Mouse (Mus musculus) heart, embryonic 11.5 days (tissue): Measurements from ENCODE around the gene Gm47985. TPM values are rescaled to one million over a fixed set of nuclear protein-coding genes. Genes with fewer than 3 reads are reported as not detected.
"Not testable (repeated sequence)": the region's sequence is repeated elsewhere in the genome, so short reads cannot be mapped to it uniquely, and the experiment has no call there.

Experiments used
- ATAC-seq: fragments of 200-750 bp; cut with Nextera tagmentation; replicated peaks from 2 replicates; pipeline ENCODE4 v1.8.0; 2017; ENCODE audit warnings: moderate library complexity; ENCODE audit not compliant: insufficient number of reproducible peaks, low FRiP score, low TSS enrichment
- H3K27ac ChIP-seq: fragments of 300-500 bp; sonication (generic); 2 replicates; pipeline ENCODE4 v1.5.1; 2014; ENCODE audit warnings: mild to moderate bottlenecking, low read depth, low read length
- H3K27me3 ChIP-seq: fragments of 300-500 bp; sonication (generic); 2 replicates; pipeline ENCODE4 v1.6.1; 2014; ENCODE audit warnings: mild to moderate bottlenecking, low read length, mixed read lengths; ENCODE audit not compliant: control insufficient read depth, insufficient read depth
- H3K36me3 ChIP-seq: fragments of 300-500 bp; sonication (generic); 2 replicates; pipeline ENCODE4 v1.6.1; 2014; ENCODE audit warnings: mild to moderate bottlenecking, low read length, moderate library complexity, mixed read lengths; ENCODE audit not compliant: control insufficient read depth, insufficient read depth
- H3K4me1 ChIP-seq: fragments of 300-500 bp; sonication (generic); 2 replicates; pipeline ENCODE4 v1.6.1; 2014; ENCODE audit warnings: low read length; ENCODE audit not compliant: control insufficient read depth, insufficient read depth
- H3K4me2 ChIP-seq: fragments of 300-500 bp; sonication (generic); 2 replicates; pipeline ENCODE4 v1.6.1; 2014; ENCODE audit warnings: mild to moderate bottlenecking, moderate library complexity
- H3K4me3 ChIP-seq: fragments of 300-500 bp; sonication (generic); 2 replicates; pipeline ENCODE4 v1.5.1; 2014; ENCODE audit warnings: low read depth, low read length
- H3K9ac ChIP-seq: fragments of 300-500 bp; sonication (generic); 2 replicates; pipeline ENCODE4 v1.6.1; 2014; ENCODE audit warnings: mild to moderate bottlenecking, low read depth, low read length, moderate library complexity
- H3K9me3 ChIP-seq: fragments of 300-500 bp; sonication (generic); replicated peaks from 2 replicates; pipeline ENCODE4 v1.6.1; 2016; ENCODE audit warnings: low read length; ENCODE audit not compliant: control insufficient read depth
- WGBS: fragments of 180-500 bp; shearing (Covaris S2); extraction: QIAGEN DNeasy Blood & Tissue Kit; methylation state at CpG from one replicate; pipeline ENCODE4 v1.1.7; 2014; ENCODE audit not compliant: insufficient replicate concordance; 5-methylcytosine and 5-hydroxymethylcytosine counted together
- polyA plus RNA-seq: library from polyadenylated mRNA; unstranded; fragments of >200 nt; fragmentation: Nextera tagmentation; extraction: Ambion mirVana; gene quantifications from 2 replicates; pipeline ENCODE4 v1.2.1, GENCODE M21; 2014

The Gm47985 gene
- polyA plus RNA-seq, 1 experiment from 2014 or later: 3.4 TPM

DNA sequence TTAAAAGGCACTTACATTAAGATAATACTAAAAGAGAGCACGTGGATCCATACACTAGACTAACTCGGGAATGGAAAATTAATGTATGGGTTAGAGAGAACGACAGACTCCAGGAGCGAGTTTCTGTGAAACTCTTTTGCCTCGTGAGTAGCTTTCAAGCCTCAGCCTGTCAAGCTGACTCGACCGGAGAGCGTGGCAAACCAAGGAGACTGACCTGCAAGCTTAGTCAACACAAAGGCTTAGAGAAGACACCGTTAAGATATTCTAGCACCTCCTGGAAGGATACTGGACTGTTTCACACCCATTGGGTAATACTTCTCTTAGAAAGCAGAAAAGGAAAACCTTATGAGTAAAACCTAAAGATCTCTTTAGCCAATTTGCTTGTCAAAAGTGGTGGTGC is 28.2 kb upstream of the Gm47985 start:
- not testable (repeated sequence) for H3K4me3 ChIP-seq, H3K27ac ChIP-seq, H3K27me3 ChIP-seq, H3K36me3 ChIP-seq, H3K9me3 ChIP-seq, ATAC-seq, H3K4me2 ChIP-seq, H3K9ac ChIP-seq, H3K4me1 ChIP-seq
- WGBS: 86% methylated on average over 9 of the region's 9 CpGs

DNA sequence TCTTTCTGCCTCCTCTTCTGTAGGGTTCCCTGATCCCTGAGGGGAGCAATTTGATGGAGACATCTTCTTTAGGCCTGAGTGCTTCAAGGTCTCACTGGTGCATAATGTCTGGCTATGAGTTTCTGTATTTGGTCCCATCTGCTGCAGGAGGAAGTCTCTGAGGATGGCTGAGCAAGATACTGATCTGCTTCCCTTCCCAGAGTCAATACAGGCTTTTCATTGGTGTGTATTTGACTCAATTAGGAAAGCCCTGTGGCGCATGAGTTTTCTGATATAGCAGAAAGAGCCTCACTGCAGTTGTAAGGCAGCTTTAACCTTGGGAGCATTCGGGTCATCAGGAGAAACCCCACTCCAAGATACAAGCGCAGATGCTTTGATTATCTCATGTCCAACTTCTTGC is 26.2 kb upstream of the Gm47985 start:
- H3K27me3 ChIP-seq: no peaks in the 10 kb centered on the region
- peaks cover 10% of the 10 kb centered on the region for H3K4me1 ChIP-seq
- H3K9me3 ChIP-seq: no peaks in the 10 kb centered on the region
- H3K4me3 ChIP-seq: no peak overlapping the region
- no peak overlapping the region for H3K4me2 ChIP-seq
- no peak for ATAC-seq
- no peak overlapping the region for H3K27ac ChIP-seq
- no peak overlapping the region for H3K9ac ChIP-seq
- H3K36me3 ChIP-seq: no peaks in the 10 kb centered on the region
- WGBS: 77% methylated on average over 3 of the region's 3 CpGs

DNA sequence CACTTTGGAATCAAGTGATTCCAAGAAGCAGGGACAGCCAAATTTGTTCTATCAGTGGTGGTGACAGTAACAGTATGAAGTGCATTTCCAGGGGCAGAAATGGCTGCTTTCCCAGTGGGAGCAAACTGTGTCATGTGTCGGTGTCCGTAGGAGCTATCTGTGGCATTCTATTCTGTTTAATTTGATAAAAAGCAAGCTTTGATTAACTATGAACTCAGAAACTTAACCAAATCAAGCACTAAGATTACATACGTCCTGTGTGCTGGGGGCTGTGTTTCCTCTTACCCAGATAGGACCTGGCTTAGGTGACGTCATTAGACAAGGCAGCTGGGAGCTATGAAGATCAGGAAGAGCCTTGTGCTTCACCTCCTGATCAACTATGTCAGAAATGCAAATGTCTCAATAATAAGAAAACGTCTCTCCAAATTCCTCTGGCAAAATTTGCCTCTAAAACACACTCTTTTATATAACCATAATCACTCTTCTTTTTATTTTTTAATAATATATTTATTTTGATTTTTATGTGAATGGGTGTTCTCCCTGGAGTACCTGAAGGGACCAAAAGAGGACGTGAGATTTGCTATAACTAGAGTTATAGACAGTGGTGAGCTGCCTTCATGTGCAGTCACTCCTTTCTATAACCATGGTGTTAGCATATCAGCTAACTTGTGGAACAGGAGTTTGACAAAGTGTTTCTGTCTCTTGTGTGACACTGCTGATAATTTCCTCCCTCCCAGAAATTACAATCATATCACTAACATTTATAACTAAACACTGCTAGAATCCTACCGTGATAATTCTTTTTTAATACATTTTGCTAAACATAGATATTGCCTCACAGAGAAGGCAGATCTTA is 25.3 kb upstream of the Gm47985 start:
- Histone ChIP-seq H3K4me1 (peaks cover 10% of the 10 kb centered on the region), H3K9me3 (no peaks in the 10 kb centered on the region), H3K27ac (no peak overlapping the region), H3K36me3 (no peaks in the 10 kb centered on the region), H3K4me2 (no peak overlapping the region), H3K4me3 (no peak overlapping the region), H3K9ac (no peak overlapping the region), H3K27me3 (no peaks in the 10 kb centered on the region)
- 37% methylated on average over 7 of the region's 7 CpGs for WGBS
- ATAC-seq: no peak

DNA sequence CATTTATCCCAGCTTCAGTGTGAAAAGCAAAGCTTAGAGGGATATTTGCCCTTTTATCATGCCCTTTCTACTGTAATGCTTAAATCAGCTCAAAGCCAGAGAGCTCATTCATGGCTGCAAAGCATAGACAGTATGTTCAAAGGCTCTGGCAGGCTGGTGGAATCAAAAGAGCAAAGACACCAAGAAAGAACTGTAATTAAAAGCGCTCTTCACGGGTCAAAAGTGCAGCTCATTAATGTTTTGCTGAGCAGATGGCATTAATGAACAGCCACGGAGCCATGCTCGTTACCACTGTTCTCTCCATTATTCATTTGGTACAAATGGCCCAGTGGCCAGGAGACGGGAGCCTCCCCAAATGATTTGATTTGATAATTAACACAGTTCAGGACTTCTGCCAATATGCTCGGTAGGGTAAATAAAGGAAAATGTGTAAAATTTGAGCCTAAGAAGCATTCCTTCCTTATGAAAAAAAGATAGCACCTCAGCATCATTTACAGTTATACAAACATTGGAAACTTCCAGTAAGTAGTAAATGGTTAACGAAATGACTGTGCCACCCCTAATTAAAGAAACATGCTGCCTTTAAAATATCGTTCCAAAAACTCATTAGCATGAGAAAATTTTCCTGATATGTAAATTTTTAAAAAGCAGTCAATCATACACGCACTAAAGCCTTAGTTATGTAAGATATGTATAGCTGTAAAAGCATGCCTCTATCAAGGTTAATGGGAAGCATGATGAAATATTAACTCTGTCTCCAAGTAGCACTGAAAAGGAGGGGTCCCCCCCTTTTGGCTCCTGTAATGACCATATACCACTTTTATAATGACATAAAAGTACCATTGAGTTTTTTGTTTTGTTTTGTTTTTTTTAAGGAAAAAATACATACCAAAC is 24.1 kb upstream of the Gm47985 start:
- WGBS: 84% methylated on average over 9 of the region's 9 CpGs
- H3K4me2 ChIP-seq: no peak overlapping the region
- no peak overlapping the region for H3K4me3 ChIP-seq
- no peaks in the 10 kb centered on the region for H3K27me3 ChIP-seq
- ATAC-seq: no peak
- peaks cover 7% of the 10 kb centered on the region; the same call in 1 of the 2 replicates for H3K4me1 ChIP-seq
- no peaks in the 10 kb centered on the region for H3K9me3 ChIP-seq
- H3K36me3 ChIP-seq: no peaks in the 10 kb centered on the region
- H3K9ac ChIP-seq: no peak overlapping the region
- no peak overlapping the region for H3K27ac ChIP-seq

DNA sequence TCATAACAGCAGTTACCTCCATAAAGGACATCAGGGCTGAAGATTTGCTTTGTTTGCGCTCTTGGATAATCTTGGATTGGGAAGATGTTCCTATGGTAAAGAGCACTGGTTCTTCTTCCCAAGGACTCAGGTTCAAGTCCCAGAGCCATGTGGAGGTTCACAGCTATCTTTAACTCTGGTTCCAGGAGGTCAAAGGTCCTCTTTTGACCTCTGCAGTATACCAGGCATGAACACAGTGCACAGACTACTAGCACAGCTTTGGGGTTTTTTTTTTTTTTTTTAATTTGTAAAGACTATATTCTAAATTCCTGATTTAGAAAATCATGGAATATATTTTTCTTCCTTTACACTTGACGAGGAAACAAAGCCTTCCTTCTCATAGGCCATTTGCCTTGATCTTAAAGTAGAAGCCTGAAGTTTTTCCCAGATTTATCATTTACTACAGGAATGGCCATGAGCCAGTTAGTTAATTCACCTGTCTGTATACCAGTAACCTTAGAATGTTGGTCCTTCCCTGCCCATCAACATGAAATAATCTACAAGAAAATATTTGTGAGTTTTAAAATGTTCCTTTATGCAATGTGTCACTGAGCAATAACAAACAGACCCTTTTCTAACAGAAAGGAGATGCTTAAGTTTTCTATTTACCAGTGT is 23.4 kb upstream of the Gm47985 start:
- WGBS: 79% methylated on average over 2 of the region's 2 CpGs
- H3K4me2 ChIP-seq: no peak overlapping the region
- ATAC-seq: no peak

DNA sequence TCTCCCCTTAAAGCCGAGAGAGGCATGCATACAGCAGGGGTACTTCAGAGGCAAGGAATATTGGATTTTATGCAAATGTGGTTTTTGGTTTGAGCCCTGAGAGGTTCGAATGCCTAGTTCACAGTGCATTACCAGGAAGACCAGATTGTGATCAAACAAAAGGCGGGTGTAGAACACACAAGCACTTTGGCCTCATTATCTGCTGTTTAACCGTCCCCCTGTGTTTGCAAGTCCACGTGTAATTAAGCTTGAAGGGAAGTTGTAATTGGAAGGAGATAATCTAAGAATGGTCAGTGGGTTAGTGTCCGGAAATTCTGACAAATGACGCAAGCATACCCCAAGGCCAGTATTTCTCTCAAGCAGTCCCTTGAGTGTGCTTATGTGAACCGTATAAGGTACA is 16.3 kb upstream of the Gm47985 start:
- ATAC-seq: no peak
- no peaks in the 10 kb centered on the region for H3K4me1 ChIP-seq
- no peaks in the 10 kb centered on the region for H3K9me3 ChIP-seq
- no peaks in the 10 kb centered on the region for H3K36me3 ChIP-seq
- H3K9ac ChIP-seq: no peak overlapping the region
- H3K4me3 ChIP-seq: no peak overlapping the region
- H3K27me3 ChIP-seq: no peaks in the 10 kb centered on the region
- H3K27ac ChIP-seq: no peak overlapping the region
- H3K4me2 ChIP-seq: no peak overlapping the region
- 41% methylated on average over 8 of the region's 8 CpGs for WGBS

More for the DNA sequence above, 23.4 kb upstream of the Gm47985 start:
- Histone ChIP-seq H3K4me3 (no peak overlapping the region), H3K4me1 (peaks cover 7% of the 10 kb centered on the region; the same call in 1 of the 2 replicates), H3K9ac (no peak overlapping the region), H3K27ac (no peak overlapping the region), H3K27me3 (no peaks in the 10 kb centered on the region), H3K36me3 (no peaks in the 10 kb centered on the region), H3K9me3 (no peaks in the 10 kb centered on the region)

DNA sequence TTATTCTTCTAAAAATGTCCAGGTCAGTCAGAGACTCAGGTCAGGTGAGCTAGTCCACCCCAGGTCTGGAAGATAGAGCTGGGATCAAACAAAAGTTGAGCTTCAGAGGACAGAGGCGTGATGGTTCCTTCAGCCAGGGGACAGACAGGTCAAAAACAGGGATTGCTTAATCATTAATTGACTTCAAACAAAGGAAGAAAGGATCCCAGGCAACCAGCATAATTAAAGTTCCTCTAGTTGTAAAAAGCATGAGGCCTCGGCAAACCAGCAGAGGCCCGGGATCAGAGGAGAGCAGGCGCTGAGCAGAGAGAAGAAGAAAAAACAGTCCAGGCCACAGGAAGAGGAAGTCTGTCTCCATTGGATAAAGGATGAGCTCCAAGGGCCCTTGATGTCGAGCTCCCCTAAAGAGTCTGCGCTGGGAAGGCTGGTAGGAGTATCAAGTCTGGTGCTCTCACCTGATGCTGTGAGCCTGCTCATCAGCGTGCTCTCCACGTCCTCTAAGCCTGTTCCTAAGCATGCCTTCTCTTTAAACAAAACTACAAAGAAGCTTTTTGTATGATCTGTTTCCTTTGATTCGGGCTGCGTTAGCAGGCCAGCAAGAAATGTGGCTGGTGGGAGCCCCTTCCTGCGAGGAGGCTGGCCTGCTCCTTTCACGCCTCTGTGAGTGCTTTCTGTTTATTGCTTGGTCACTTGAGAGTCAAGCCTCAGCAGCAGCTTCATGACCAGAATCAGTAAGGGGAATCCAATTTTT is 14.9 kb upstream of the Gm47985 start:
- WGBS: 47% methylated on average over 12 of the region's 12 CpGs
- H3K27ac ChIP-seq: no peak overlapping the region
- no peak for ATAC-seq
- H3K4me3 ChIP-seq: no peak overlapping the region
- no peaks in the 10 kb centered on the region for H3K9me3 ChIP-seq
- H3K27me3 ChIP-seq: no peaks in the 10 kb centered on the region
- no peak overlapping the region for H3K4me2 ChIP-seq
- no peaks in the 10 kb centered on the region for H3K36me3 ChIP-seq
- no peaks in the 10 kb centered on the region for H3K4me1 ChIP-seq
- H3K9ac ChIP-seq: no peak overlapping the region

DNA sequence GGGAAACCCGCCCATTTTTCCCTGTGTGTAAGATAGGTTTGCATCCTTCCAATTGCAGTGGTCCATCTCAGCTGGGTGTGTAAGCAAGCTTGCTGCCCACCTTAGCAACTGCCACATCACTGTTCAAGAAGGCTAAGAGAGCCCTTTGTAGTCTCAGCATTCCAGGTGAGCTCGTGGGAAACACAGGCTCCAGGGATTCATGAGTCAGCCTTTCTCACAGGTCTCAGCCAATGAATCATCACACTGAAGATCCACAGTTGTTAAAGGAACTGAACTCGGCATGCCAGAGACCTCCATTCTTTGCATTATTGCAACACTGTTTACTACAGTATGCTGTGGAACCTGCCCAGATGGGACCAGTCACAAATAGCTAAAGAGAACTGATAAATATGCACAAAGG is 13.7 kb upstream of the Gm47985 start:
- no peaks in the 10 kb centered on the region for H3K27me3 ChIP-seq

More for the DNA sequence above, 13.7 kb upstream of the Gm47985 start:
- Histone ChIP-seq H3K4me2 (no peak overlapping the region), H3K9me3 (no peaks in the 10 kb centered on the region), H3K4me3 (no peak overlapping the region), H3K4me1 (no peaks in the 10 kb centered on the region), H3K36me3 (no peaks in the 10 kb centered on the region), H3K27ac (no peak overlapping the region), H3K9ac (no peak overlapping the region)
- WGBS: 61% methylated on average over 3 of the region's 3 CpGs
- no peak for ATAC-seq
